Mouse (Mus musculus): ENCODE measurements around the gene Pwwp2b. TPM values are rescaled to one million over a fixed set of nuclear protein-coding genes. Genes with fewer than 3 reads are reported as not detected.
A peak's percentile ranks its signal among the peaks of the same experiment; 100 is the strongest.

The Pwwp2b gene
- polyA plus RNA-seq, 1 experiment: 7.9 TPM

DNA sequence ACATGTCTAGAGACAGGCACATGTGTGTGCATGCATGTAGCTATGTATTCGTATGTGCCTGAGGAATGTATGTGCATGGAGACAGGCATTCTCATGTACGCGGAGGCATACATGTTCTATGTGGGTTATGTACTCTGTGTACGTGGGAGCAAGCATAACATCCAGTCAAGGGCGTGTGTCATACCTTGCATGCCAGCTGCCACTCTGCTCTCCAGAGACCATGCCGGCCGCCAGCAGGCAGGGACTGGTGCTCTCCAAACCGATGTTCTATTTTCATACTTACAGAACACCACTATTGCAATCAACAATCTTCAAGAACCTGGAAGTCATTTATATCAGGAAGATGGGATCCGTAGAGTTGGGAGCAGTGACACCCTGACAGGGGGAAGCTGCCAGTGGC is 31.8 kb upstream of the Pwwp2b start:
- Histone ChIP-seq H3K27ac (ENCODE audit: insufficient read depth, low read depth, low read length) (no peak overlapping the region), H3K36me3 (ENCODE audit: control insufficient read depth, insufficient read depth, low read length) (no peaks in the 10 kb centered on the region), H3K4me3 (ENCODE audit: insufficient read depth, low read depth, low read length) (no peak overlapping the region), H3K27me3 (replicated peaks; ENCODE audit: control insufficient read depth, insufficient read depth, low read length) (no peaks in the 10 kb centered on the region), H3K4me1 (ENCODE audit: control insufficient read depth, insufficient read depth, low read length) (peaks cover 7% of the 10 kb centered on the region; the same call in 1 of the 2 replicates)
- TF ChIP-seq CTCF (conservative IDR thresholded peaks at IDR 0.05; ENCODE audit: insufficient read depth, insufficient read length, low read depth, low read length) (no peak), POLR2A (IDR thresholded peaks at IDR 0.05; ENCODE audit: low read depth, low read length) (no peak)
- DNase-seq: no peak
- 88% methylated on average over 9 of the region's 9 CpGs for WGBS

- peaks cover 7% of the 10 kb centered on the region; the same call in 1 of the 2 replicates for H3K4me1 ChIP-seq (ENCODE audit: control insufficient read depth, insufficient read depth, low read length)
- H3K4me3 ChIP-seq (ENCODE audit: insufficient read depth, low read depth, low read length): no peak overlapping the region
- TF ChIP-seq POLR2A (IDR thresholded peaks at IDR 0.05; ENCODE audit: low read depth, low read length) (no peak), CTCF (conservative IDR thresholded peaks at IDR 0.05; ENCODE audit: insufficient read depth, insufficient read length, low read depth, low read length) (no peak)
- no peaks in the 10 kb centered on the region for H3K36me3 ChIP-seq (ENCODE audit: control insufficient read depth, insufficient read depth, low read length)
- DNase-seq: no peak
- H3K27ac ChIP-seq (ENCODE audit: insufficient read depth, low read depth, low read length): no peak overlapping the region
- no peaks in the 10 kb centered on the region for H3K27me3 ChIP-seq (replicated peaks; ENCODE audit: control insufficient read depth, insufficient read depth, low read length)
- 85% methylated on average over 7 of the region's 7 CpGs for WGBS
Measured at GRCm38 (mm10) chr7:139217046-139217445, 31.2 kb upstream of the Pwwp2b start.

- WGBS: 30% methylated on average over 6 of the region's 6 CpGs
Measured at GRCm38 (mm10) chr7:139218641-139219415, 29.5 kb upstream of the Pwwp2b start.

DNA sequence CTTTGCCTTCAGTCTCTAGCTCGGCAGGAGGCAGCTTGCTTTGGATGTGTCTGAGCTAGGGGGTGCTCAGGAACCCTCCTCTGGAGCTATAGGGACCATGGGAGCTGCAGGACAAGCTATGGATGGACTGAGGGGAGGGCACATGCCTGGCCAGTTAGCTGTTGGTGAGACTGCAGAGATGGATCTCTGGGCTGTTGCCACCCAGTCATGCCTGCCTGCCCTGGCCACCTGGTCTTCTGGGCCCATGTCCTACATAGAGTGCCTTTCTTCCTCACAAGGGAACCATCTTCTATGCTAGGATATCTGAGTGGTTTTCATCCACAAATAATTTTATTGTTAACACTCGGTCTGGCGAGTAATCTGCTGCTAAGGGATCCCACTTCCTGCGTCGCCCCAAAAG is 28.8 kb upstream of the Pwwp2b start:
- TF ChIP-seq CTCF (conservative IDR thresholded peaks at IDR 0.05; ENCODE audit: insufficient read depth, insufficient read length, low read depth, low read length) (no peak), POLR2A (IDR thresholded peaks at IDR 0.05; ENCODE audit: low read depth, low read length) (no peak)
- H3K4me1 ChIP-seq (ENCODE audit: control insufficient read depth, insufficient read depth, low read length): peaks cover 7% of the 10 kb centered on the region; the same call in 1 of the 2 replicates
- H3K27ac ChIP-seq (ENCODE audit: insufficient read depth, low read depth, low read length): no peak overlapping the region
- no peak for DNase-seq
- H3K4me3 ChIP-seq (ENCODE audit: insufficient read depth, low read depth, low read length): no peak overlapping the region
- H3K27me3 ChIP-seq (replicated peaks; ENCODE audit: control insufficient read depth, insufficient read depth, low read length): no peaks in the 10 kb centered on the region
- WGBS: 79% methylated on average over 5 of the region's 5 CpGs
- no peaks in the 10 kb centered on the region for H3K36me3 ChIP-seq (ENCODE audit: control insufficient read depth, insufficient read depth, low read length)

More at GRCm38 (mm10) chr7:139218641-139219415, 29.5 kb upstream of the Pwwp2b start:
- H3K27ac ChIP-seq (ENCODE audit: insufficient read depth, low read depth, low read length): no peak overlapping the region
- H3K4me3 ChIP-seq (ENCODE audit: insufficient read depth, low read depth, low read length): no peak overlapping the region
- peaks cover 7% of the 10 kb centered on the region; the same call in 1 of the 2 replicates for H3K4me1 ChIP-seq (ENCODE audit: control insufficient read depth, insufficient read depth, low read length)
- TF ChIP-seq POLR2A (IDR thresholded peaks at IDR 0.05; ENCODE audit: low read depth, low read length) (no peak), CTCF (conservative IDR thresholded peaks at IDR 0.05; ENCODE audit: insufficient read depth, insufficient read length, low read depth, low read length) (no peak)
- no peaks in the 10 kb centered on the region for H3K36me3 ChIP-seq (ENCODE audit: control insufficient read depth, insufficient read depth, low read length)
- H3K27me3 ChIP-seq (replicated peaks; ENCODE audit: control insufficient read depth, insufficient read depth, low read length): no peaks in the 10 kb centered on the region
- DNase-seq: peak; percentile 70

- Histone ChIP-seq H3K4me1 (ENCODE audit: control insufficient read depth, insufficient read depth, low read length) (peaks cover 7% of the 10 kb centered on the region; the same call in 1 of the 2 replicates), H3K27me3 (replicated peaks; ENCODE audit: control insufficient read depth, insufficient read depth, low read length) (no peaks in the 10 kb centered on the region), H3K27ac (ENCODE audit: insufficient read depth, low read depth, low read length) (no peak overlapping the region), H3K4me3 (ENCODE audit: insufficient read depth, low read depth, low read length) (no peak overlapping the region), H3K36me3 (ENCODE audit: control insufficient read depth, insufficient read depth, low read length) (no peaks in the 10 kb centered on the region)
- peak; percentile 34 for DNase-seq
- TF ChIP-seq POLR2A (IDR thresholded peaks at IDR 0.05; ENCODE audit: low read depth, low read length) (no peak), CTCF (conservative IDR thresholded peaks at IDR 0.05; ENCODE audit: insufficient read depth, insufficient read length, low read depth, low read length) (no peak)
- 42% methylated on average over 2 of the region's 2 CpGs for WGBS
Measured at GRCm38 (mm10) chr7:139220303-139220702, 28.0 kb upstream of the Pwwp2b start.

DNA sequence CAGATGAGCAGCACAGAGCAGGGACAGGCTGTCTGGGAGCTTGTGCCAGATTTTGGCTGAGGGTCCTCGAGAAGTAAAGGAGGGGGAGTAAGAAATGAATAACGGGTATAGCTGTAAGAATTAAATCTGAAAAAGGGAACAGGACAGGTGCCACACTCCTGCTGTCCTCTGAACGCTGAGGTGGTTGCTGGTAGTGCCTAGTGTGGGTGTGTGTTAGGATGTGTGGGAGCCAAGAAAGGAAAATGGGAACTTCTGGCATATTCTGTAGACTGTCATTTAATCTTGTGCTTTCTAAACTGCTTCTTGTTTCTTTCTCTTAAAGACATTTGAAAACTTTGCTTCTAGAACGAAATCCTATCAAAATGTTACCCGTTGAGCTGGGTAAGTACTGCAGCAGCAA is 27.2 kb upstream of the Pwwp2b start:
- Histone ChIP-seq H3K27me3 (replicated peaks; ENCODE audit: control insufficient read depth, insufficient read depth, low read length) (no peaks in the 10 kb centered on the region), H3K27ac (ENCODE audit: insufficient read depth, low read depth, low read length) (no peak overlapping the region), H3K36me3 (ENCODE audit: control insufficient read depth, insufficient read depth, low read length) (no peaks in the 10 kb centered on the region), H3K4me3 (ENCODE audit: insufficient read depth, low read depth, low read length) (no peak overlapping the region), H3K4me1 (ENCODE audit: control insufficient read depth, insufficient read depth, low read length) (peaks cover 7% of the 10 kb centered on the region; the same call in 1 of the 2 replicates)
- DNase-seq: no peak
- TF ChIP-seq POLR2A (IDR thresholded peaks at IDR 0.05; ENCODE audit: low read depth, low read length): no peak
- no peak for TF ChIP-seq CTCF (conservative IDR thresholded peaks at IDR 0.05; ENCODE audit: insufficient read depth, insufficient read length, low read depth, low read length)
- WGBS: 82% methylated on average over 5 of the region's 5 CpGs

DNA sequence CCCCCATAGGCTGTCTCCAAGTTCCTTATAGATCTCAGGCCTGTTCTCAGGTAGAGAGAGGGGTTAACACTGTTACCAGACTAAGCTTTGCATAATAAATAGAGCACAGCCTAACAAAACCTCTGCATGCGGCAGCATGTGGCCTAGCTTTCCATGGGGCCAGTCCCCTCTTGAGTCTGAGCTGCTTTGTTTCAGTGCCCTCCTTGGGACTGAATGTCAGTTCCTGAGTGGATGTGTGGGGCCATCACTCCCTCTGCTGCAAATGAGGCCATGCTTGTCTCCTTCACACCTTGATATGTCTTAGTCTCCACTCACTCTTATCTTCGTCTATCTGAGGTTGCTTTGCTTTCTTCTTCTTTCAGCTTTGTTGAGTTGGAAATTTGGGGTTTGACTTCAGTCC is 26.4 kb upstream of the Pwwp2b start:
- Histone ChIP-seq H3K4me3 (ENCODE audit: insufficient read depth, low read depth, low read length) (no peak overlapping the region), H3K36me3 (ENCODE audit: control insufficient read depth, insufficient read depth, low read length) (no peaks in the 10 kb centered on the region), H3K4me1 (ENCODE audit: control insufficient read depth, insufficient read depth, low read length) (peaks cover 7% of the 10 kb centered on the region; the same call in 1 of the 2 replicates), H3K27me3 (replicated peaks; ENCODE audit: control insufficient read depth, insufficient read depth, low read length) (no peaks in the 10 kb centered on the region), H3K27ac (ENCODE audit: insufficient read depth, low read depth, low read length) (no peak overlapping the region)
- TF ChIP-seq POLR2A (IDR thresholded peaks at IDR 0.05; ENCODE audit: low read depth, low read length) (no peak), CTCF (conservative IDR thresholded peaks at IDR 0.05; ENCODE audit: insufficient read depth, insufficient read length, low read depth, low read length) (no peak)
- WGBS: 97% methylated on average over 2 of the region's 2 CpGs
- DNase-seq: no peak

Data from kidney, adult 2 months (tissue).